Mouse (Mus musculus): ENCODE data around the gene Tdgf1. TPM values are rescaled to one million over a fixed set of nuclear protein-coding genes. Genes with fewer than 3 reads are reported as not detected.

Gene Tdgf1
- polyA plus RNA-seq, 1 experiment from 2014 or later: not detected

Other genes starting within 250 kb of the Tdgf1 start
- gene Myl3, start 204.3 kb downstream of the Tdgf1 start, polyA plus RNA-seq (2015; fragmentation: Nextera tagmentation; extraction: Ambion mirVana): 0.53 and 0.58 TPM in 2 replicates
- gene Pth1r, start 199.0 kb downstream of the Tdgf1 start, polyA plus RNA-seq (2015; fragmentation: Nextera tagmentation; extraction: Ambion mirVana): 21.6 and 23.6 TPM in 2 replicates
- gene Prss42, start 148.0 kb downstream of the Tdgf1 start, polyA plus RNA-seq (2015; fragmentation: Nextera tagmentation; extraction: Ambion mirVana): not detected in 2 replicates
- not detected in 2 replicates for gene Prss44, start 132.2 kb downstream of the Tdgf1 start, polyA plus RNA-seq (2015; fragmentation: Nextera tagmentation; extraction: Ambion mirVana)
- gene Prss43, start 119.5 kb downstream of the Tdgf1 start, polyA plus RNA-seq (2015; fragmentation: Nextera tagmentation; extraction: Ambion mirVana): not detected in 2 replicates
- gene Prss45, start 111.6 kb downstream of the Tdgf1 start, polyA plus RNA-seq (2015; fragmentation: Nextera tagmentation; extraction: Ambion mirVana): not detected in 2 replicates
- gene Prss46, start 101.7 kb downstream of the Tdgf1 start, polyA plus RNA-seq (2015; fragmentation: Nextera tagmentation; extraction: Ambion mirVana): not detected in 2 replicates
- 0.19 and 0.59 TPM in 2 replicates for gene Prss50, start 88.2 kb downstream of the Tdgf1 start, polyA plus RNA-seq (2015; fragmentation: Nextera tagmentation; extraction: Ambion mirVana)
- 6.1 and 6.5 TPM in 2 replicates for gene Als2cl, start 66.3 kb downstream of the Tdgf1 start, polyA plus RNA-seq (2015; fragmentation: Nextera tagmentation; extraction: Ambion mirVana)
- gene Tmie, start 66.0 kb downstream of the Tdgf1 start, polyA plus RNA-seq (2015; fragmentation: Nextera tagmentation; extraction: Ambion mirVana): 2.1 and 2.5 TPM in 2 replicates
- gene Fam240a, start 29.3 kb downstream of the Tdgf1 start, polyA plus RNA-seq (2015; fragmentation: Nextera tagmentation; extraction: Ambion mirVana): not detected in 2 replicates
- gene Lrrc2, start 5.4 kb upstream of the Tdgf1 start, polyA plus RNA-seq (2015; fragmentation: Nextera tagmentation; extraction: Ambion mirVana): 0.23 and 0.34 TPM in 2 replicates
- gene Rtp3, start 44.4 kb upstream of the Tdgf1 start, polyA plus RNA-seq (2015; fragmentation: Nextera tagmentation; extraction: Ambion mirVana): 0.24 and 0.81 TPM in 2 replicates
- 2.2 and 5.1 TPM in 2 replicates for gene Ltf, start 73.1 kb upstream of the Tdgf1 start, polyA plus RNA-seq (2015; fragmentation: Nextera tagmentation; extraction: Ambion mirVana)
- 1.8 and 2.6 TPM in 2 replicates for gene Ccrl2, start 111.4 kb upstream of the Tdgf1 start, polyA plus RNA-seq (2015; fragmentation: Nextera tagmentation; extraction: Ambion mirVana)
- gene Lrrfip2, start 171.4 kb upstream of the Tdgf1 start, polyA plus RNA-seq (2015; fragmentation: Nextera tagmentation; extraction: Ambion mirVana): 41.4 and 41.6 TPM in 2 replicates